In the genomic region with DNA sequence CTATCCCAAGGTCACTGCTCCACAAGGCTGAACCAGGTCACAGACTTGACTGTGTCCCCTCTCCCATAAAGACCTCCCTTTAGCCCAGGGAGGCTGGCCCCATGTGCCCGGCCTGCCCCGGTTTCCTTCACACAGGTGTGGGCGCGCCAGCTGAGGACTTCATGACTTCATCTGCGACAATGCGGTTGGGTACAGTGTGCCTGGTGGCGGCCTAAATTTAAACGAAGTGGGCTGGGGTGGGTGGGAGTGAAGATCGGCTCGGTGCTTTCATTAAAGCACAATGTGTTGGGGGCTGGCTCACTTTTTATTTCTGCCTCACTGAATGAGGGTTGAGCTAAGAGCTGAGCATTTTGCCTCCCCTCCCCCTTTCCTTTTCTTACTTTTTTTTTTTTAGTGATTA, we compare ENCODE assay signal across 11 mouse cellular contexts.
A peak's percentile ranks its signal among the peaks of the same experiment; 100 is the strongest.
DNase-seq lines count a peak whose midpoint lies in the region; ATAC-seq lines count a peak whose summit lies in the region.
"Had no signal": no experiment of that assay in that cellular context is flagged by ENCODE, and none has a peak within 500 bp of the region (broad histone marks: within the 10 kb centered on the region; RNA-seq: fewer than 3 reads in every experiment).

No protein-coding gene starts in this region.

- peak overlapping the region; percentile 2; the same call in 1 of the 2 replicates for H3K27ac ChIP-seq in heart, embryonic 10.5 days
- H3K27ac ChIP-seq: heart, embryonic 15.5 days had no signal

- no peaks in the 10 kb centered on the region for H3K27me3 ChIP-seq in heart, embryonic 10.5 days (ENCODE audit: insufficient read depth, poor library complexity, severe bottlenecking)
- H3K27me3 ChIP-seq: heart, embryonic 15.5 days had no signal

- no peaks in the 10 kb centered on the region for H3K9me3 ChIP-seq in heart, embryonic 10.5 days
- H3K9me3 ChIP-seq: heart, embryonic 15.5 days had no signal

- no peak for DNase-seq in heart, embryonic 10.5 days (ENCODE audit: low spot score)
- no peak for DNase-seq in heart, postnatal 10 days
- peak; percentile 62 for DNase-seq in thymus, postnatal 4 days
- DNase-seq in thymus, adult 18-20 months: no peak
- DNase-seq in left cerebral cortex, postnatal 36 days (ENCODE audit: low spot score in 2 of 2): peak; percentile 69 to 79
- no peak for DNase-seq in c-Kit-positive CD71-positive TER-119-positive erythroid progenitor cells, embryonic 14.5 days (ENCODE audit: low spot score)
- no peak for DNase-seq in lung, postnatal 36 days
- DNase-seq: kidney, postnatal 10 days; lung, embryonic 14.5 days had no signal

- H3K4me3 ChIP-seq in heart, embryonic 10.5 days: no peak overlapping the region
- H3K4me3 ChIP-seq: heart, embryonic 15.5 days had no signal

- 89% methylated on average over 10 of the region's 10 CpGs for WGBS in heart, embryonic 10.5 days

- peaks cover 5% of the 10 kb centered on the region; the same call in 1 of the 2 replicates for H3K36me3 ChIP-seq in heart, embryonic 10.5 days
- H3K36me3 ChIP-seq: heart, embryonic 15.5 days had no signal

- H3K4me1 ChIP-seq in heart, embryonic 10.5 days: peaks cover 63% of the 10 kb centered on the region

- intact Hi-C loops in heart, postnatal 10 days (cut with DNase I): no loop called here
- intact Hi-C loops in left cerebral cortex, postnatal 36 days (cut with DNase I): loop anchor here (2.0 kb wide), 1 partner anchor 58 kb away; no protein-coding TSS in a partner anchor

- ATAC-seq in megakaryocyte, adult 5-6 weeks (ENCODE audit: poor library complexity, severe bottlenecking): no peak

Comparison
In these comparisons a context has a peak if more than half of its experiments do, and no peak if none do; other contexts are left out.
1. DNase-seq: peak in thymus, postnatal 4 days (single experiment) and left cerebral cortex, postnatal 36 days (2 of 2); none in heart, embryonic 10.5 days (single experiment), heart, postnatal 10 days (0 of 2), thymus, adult 18-20 months (0 of 2), c-Kit-positive CD71-positive TER-119-positive erythroid progenitor cells, embryonic 14.5 days (single experiment) and lung, postnatal 36 days (single experiment).